Mouse (Mus musculus): ENCODE results near the gene Cfc1.

GRCm38 (mm10) chr1:34584736-34585135, 49.3 kb downstream of the Cfc1 start:
- no peak for TF ChIP-seq POLR2A (IDR thresholded peaks at IDR 0.05; ENCODE audit: borderline replicate concordance, insufficient read depth, low read length)
- no peak for TF ChIP-seq CTCF (IDR thresholded peaks at IDR 0.05; ENCODE audit: borderline replicate concordance, insufficient read depth, low read depth, low read length)

Data from cerebellum, adult 2 months (tissue).